Mouse (Mus musculus) kidney, adult 2 months (tissue): Measurements from ENCODE around the gene Gm28539. TPM values are rescaled to one million over a fixed set of nuclear protein-coding genes. Genes with fewer than 3 reads are reported as not detected.

Experiments
- DNase-seq: peaks from one replicate; pipeline ENCODE4 v3.0.0; 2021
- H3K27ac ChIP-seq: fragments of 200-500 bp; 2 replicates; pipeline ENCODE4 v1.5.1; 2012; ENCODE audit warnings: low read depth, low read length, control low read depth, inconsistent platforms; ENCODE audit not compliant: insufficient read depth
- H3K27me3 ChIP-seq: fragments of 200-500 bp; replicated peaks from 2 replicates; pipeline ENCODE4 v1.6.1; 2012; ENCODE audit warnings: mild to moderate bottlenecking, moderate library complexity, low read length, inconsistent platforms; ENCODE audit not compliant: control insufficient read depth, insufficient read depth
- H3K36me3 ChIP-seq: fragments of 200-500 bp; 2 replicates; pipeline ENCODE4 v1.6.1; 2012; ENCODE audit warnings: mild to moderate bottlenecking, moderate library complexity, low read length, inconsistent platforms; ENCODE audit not compliant: control insufficient read depth, insufficient read depth
- H3K4me1 ChIP-seq: fragments of 200-500 bp; 2 replicates; pipeline ENCODE4 v1.6.1; 2011; ENCODE audit warnings: low read length; ENCODE audit not compliant: control insufficient read depth, insufficient read depth
- H3K4me3 ChIP-seq: fragments of 200-500 bp; 2 replicates; pipeline ENCODE4 v1.5.1; 2011; ENCODE audit warnings: mild to moderate bottlenecking, low read depth, low read length, control low read depth; ENCODE audit not compliant: insufficient read depth
- CTCF ChIP-seq: fragments of 200-500 bp; conservative IDR thresholded peaks from 2 replicates; pipeline ENCODE4 v1.5.1; 2011; ENCODE audit warnings: low read depth, mild to moderate bottlenecking, control low read depth, low read length, moderate library complexity, mixed read lengths; ENCODE audit not compliant: insufficient read depth, insufficient read length
- POLR2A ChIP-seq: fragments of 200-500 bp; IDR thresholded peaks from one replicate; pipeline ENCODE4 v1.6.1; 2011; ENCODE audit warnings: low read depth, low read length, control low read depth
- WGBS: fragments of 180-500 bp; shearing (Covaris S2); methylation state at CpG from one replicate; pipeline ENCODE4 v1.1.7; 2018; 5-methylcytosine and 5-hydroxymethylcytosine counted together
- polyA plus RNA-seq: library from polyadenylated mRNA; depleted of rRNA; stranded (reverse); fragments of >200 nt; gene quantifications from 2 replicates; pipeline ENCODE4 v1.2.3, GENCODE M21; 2012

Gene Gm28539
- polyA plus RNA-seq, 1 experiment, result not detected

DNA sequence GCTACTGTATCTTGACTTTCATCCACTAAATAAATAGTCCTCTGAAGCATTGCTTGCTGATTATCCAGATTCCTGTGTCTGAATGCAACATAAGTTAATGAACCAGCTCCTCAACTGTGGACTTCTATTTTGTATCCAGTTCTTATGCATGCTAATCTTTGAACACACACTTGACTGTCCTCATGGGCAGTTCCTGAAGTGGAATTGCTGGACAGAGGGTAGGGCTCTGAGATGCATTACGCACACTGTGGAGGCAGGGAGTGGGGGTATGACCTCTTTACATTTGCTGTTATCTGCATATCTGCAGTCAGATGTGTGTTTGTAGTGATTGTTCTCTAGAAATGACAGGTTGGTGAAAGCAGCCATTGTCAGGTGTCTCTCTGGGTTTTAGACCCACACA is 91.6 kb downstream of the Gm28539 start:
- Histone ChIP-seq H3K4me3 (no peak overlapping the region), H3K36me3 (peaks cover 8% of the 10 kb centered on the region), H3K27me3 (no peaks in the 10 kb centered on the region), H3K27ac (no peak overlapping the region), H3K4me1 (no peaks in the 10 kb centered on the region)
- DNase-seq, result no peak
- 100% methylated on average over 1 of the region's 1 CpGs for WGBS
- no peak for TF ChIP-seq CTCF
- TF ChIP-seq POLR2A, result no peak

DNA sequence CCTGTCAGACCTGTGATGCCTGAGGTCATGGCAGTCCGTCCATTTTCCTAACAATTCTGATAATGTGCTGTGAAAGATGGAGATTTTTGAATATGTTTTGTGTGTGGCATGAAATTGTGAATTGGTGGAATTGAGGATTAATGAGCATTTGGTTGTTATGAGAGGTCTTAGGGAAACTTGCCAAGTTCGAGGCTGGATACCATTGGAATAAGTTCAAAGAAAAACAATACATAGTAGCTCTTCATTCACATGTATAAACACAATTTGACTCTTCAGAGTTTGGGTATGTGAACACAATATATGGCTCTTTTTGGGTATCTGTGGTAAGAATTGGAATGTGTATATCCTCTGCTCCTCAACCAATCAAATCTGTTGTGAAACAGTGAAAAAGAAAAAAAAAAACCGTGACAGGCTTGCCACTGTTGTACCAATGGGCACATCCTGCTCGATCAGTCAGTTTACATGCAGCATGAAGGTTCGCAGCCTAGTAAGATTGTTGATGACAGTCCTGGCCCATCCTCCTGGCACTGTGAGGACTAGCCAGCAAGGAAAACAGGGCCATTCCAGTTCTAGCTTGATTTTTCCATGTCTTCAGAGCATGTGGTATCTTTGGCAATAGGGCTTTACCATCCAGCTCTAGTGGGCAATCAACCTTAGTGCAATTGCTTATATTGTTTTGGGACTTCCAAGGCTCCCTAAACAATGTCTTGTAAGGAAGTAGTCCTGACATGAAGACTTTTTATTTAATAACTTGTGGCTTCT is 102.1 kb downstream of the Gm28539 start:
- 86% methylated on average over 5 of the region's 5 CpGs for WGBS
- TF ChIP-seq POLR2A, result no peak
- TF ChIP-seq CTCF, result no peak
- no peak overlapping the region for H3K4me3 ChIP-seq
- DNase-seq, result no peak
- peaks cover 8% of the 10 kb centered on the region for H3K36me3 ChIP-seq
- no peak overlapping the region for H3K27ac ChIP-seq
- no peaks in the 10 kb centered on the region for H3K4me1 ChIP-seq
- H3K27me3 ChIP-seq, result no peaks in the 10 kb centered on the region

DNA sequence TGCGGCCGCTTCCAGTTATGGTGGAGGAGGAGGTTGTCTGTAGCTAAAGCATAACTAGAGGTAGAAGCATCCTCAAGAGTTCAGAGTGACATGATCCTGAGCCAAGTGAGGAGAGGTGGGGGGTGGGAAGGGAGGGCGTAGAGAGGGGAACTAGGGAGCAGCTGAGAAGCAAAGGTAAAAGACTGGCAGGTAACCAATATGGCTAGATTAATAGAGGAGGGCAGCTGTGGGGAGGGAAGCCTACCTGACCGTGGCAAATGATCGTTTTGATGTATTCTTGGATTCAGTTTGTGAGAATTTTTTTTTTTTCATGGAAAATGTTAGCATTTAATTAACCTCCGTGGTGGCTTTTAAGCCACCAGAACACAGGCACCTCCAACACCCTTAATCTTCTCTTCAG is 107.5 kb downstream of the Gm28539 start:
- no peak overlapping the region for H3K27ac ChIP-seq
- no peaks in the 10 kb centered on the region for H3K27me3 ChIP-seq
- peaks cover 1% of the 10 kb centered on the region for H3K36me3 ChIP-seq
- DNase-seq, result no peak
- no peak overlapping the region for H3K4me3 ChIP-seq
- TF ChIP-seq POLR2A, result no peak
- no peak for TF ChIP-seq CTCF
- WGBS, result 66% methylated on average over 6 of the region's 6 CpGs
- no peaks in the 10 kb centered on the region for H3K4me1 ChIP-seq

DNA sequence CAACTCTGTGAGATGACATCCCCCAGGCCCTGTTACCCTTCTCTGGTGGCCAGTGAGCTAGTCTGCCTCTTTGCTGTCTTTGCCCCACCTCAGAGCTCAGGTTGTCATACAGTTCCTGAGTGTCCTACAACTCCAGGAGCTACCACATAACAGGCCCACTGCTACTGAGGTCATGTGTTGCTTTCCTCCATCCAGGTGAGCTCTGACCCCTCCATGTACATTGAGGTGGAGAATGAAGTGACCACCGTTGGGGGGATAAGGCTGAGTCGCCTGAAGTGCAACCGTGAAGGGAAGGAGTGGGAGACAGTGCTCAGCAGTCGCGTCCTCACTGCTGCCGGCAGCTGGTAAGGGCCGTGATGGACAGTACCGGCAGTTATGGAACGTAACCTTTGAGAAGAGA is 112.6 kb downstream of the Gm28539 start:
- no peaks in the 10 kb centered on the region for H3K27me3 ChIP-seq
- H3K36me3 ChIP-seq, result peaks cover 1% of the 10 kb centered on the region
- 94% methylated on average over 9 of the region's 9 CpGs for WGBS
- H3K27ac ChIP-seq, result no peak overlapping the region
- H3K4me1 ChIP-seq, result no peaks in the 10 kb centered on the region
- TF ChIP-seq POLR2A (no peak), CTCF (no peak)
- no peak for DNase-seq
- no peak overlapping the region for H3K4me3 ChIP-seq

DNA sequence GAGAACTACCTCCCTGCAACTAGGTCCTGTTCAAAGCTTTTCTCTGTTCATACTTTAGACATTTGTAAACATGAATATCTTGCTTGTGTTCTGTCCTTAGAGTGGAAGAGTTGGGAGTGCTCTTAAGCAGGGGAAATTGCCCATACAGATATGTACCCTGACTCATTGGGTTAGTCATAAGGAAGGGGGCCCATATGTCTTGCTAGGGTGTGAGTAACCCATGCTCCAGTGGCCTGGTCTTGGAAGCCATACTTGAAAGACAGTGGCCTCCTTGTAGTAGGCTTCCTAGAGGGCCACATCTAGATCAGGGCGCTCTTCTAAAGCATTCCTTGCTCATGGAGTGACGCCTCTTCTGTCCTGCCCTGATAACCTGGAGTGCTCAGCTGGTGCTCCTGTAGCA is 114.0 kb downstream of the Gm28539 start:
- no peaks in the 10 kb centered on the region for H3K27me3 ChIP-seq
- H3K36me3 ChIP-seq, result peaks cover 4% of the 10 kb centered on the region
- TF ChIP-seq CTCF (no peak), POLR2A (no peak)
- no peak overlapping the region for H3K4me3 ChIP-seq
- no peaks in the 10 kb centered on the region for H3K4me1 ChIP-seq
- no peak overlapping the region for H3K27ac ChIP-seq
- WGBS, result 98% methylated on average over 2 of the region's 2 CpGs
- DNase-seq, result no peak

DNA sequence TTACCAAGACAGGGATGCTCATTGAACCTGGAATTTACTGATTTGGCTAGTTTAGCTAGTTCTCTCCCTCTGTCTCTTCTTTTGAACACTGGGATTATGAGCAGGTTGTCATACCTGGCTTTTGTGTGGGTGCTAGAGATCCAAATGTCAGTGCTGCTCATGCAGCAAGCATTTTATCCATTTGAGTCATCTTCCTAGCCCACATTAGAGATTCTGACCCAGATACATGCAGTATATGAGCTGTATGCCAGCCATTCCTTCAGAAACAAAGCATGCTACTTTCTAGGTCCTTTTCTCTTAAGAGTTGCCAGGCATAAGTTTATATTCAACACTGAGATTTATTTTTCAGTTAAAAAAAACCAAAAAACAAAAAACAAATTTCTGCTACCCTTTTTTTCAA is 116.4 kb downstream of the Gm28539 start:
- H3K36me3 ChIP-seq, result peaks cover 9% of the 10 kb centered on the region
- DNase-seq, result no peak
- H3K27me3 ChIP-seq, result no peaks in the 10 kb centered on the region
- H3K4me3 ChIP-seq, result no peak overlapping the region
- no peak overlapping the region for H3K27ac ChIP-seq
- H3K4me1 ChIP-seq, result no peaks in the 10 kb centered on the region
- TF ChIP-seq POLR2A (no peak), CTCF (no peak)

DNA sequence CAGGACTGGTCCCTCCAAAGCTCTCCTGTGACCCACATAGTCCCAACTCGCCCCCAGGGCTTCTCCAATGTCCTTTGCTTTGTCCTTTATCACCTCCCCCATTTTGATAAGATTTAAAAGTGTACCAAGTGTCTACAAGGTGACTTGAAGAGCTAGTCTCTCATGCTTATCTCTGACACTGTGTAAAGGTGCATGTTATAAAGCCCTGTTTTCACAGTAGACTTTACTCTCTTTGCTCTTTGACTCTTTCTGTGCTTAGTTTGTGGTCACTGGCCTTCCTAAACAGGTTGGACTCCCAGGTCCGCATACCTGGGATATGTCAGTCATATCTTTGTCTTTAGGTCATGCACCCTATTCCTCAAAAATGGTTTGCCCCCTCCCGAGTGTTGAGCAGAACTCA is 118.7 kb downstream of the Gm28539 start:
- Histone ChIP-seq H3K4me3 (no peak overlapping the region), H3K27ac (no peak overlapping the region), H3K36me3 (peaks cover 9% of the 10 kb centered on the region), H3K27me3 (no peaks in the 10 kb centered on the region), H3K4me1 (no peaks in the 10 kb centered on the region)
- 93% methylated on average over 3 of the region's 3 CpGs for WGBS
- TF ChIP-seq CTCF (no peak), POLR2A (no peak)
- no peak for DNase-seq

- H3K27me3 ChIP-seq, result no peaks in the 10 kb centered on the region
- no peaks in the 10 kb centered on the region for H3K4me1 ChIP-seq
- TF ChIP-seq CTCF (no peak), POLR2A (no peak)
- no peak for DNase-seq
- no peak overlapping the region for H3K27ac ChIP-seq
- no peak overlapping the region for H3K4me3 ChIP-seq
- peaks cover 18% of the 10 kb centered on the region for H3K36me3 ChIP-seq
These were observed 127.1 kb downstream of the Gm28539 start for GRCm38 (mm10) chr16:18963486-18963885.
